ENCODE assay signal across 8 mouse cellular contexts in the genomic region with DNA sequence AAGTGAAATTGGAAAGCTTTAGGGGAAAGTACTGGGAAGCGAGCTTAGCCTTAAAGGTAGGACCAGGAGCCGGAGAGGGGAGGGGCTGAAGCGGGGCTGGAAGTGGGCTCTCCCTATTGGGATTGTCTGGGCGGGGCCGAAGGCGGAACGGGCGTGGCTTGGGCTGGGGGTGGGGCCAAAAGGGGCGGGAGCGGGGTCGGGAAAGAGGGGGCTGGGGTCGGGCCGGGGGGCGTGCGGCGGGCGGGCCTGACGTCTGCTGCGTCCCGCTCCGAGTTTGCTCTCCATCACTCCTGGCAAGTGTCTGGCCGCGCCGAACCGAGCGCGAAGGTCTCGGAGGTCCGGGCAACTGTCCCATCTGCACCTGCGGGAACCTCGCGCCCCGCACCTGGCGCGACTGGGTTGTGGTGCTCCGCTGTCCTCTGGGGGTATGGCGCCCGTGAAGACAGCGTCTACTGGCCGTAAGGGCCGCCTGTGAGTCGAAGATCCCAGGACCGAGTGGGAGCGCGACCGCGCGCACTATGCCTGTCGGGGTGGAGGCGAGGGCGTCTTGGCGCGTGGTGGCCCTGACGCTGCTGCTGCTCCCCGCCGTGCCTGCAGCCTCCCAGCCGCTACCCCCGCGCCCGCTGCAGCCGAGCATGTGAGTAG. TPM values are rescaled to one million over a fixed set of nuclear protein-coding genes. Genes with fewer than 3 reads are reported as not detected.
DNase-seq lines count a peak whose midpoint lies in the region; ATAC-seq and TF ChIP-seq lines count a peak whose summit lies in the region.

TSS of gene Megf6 (plus strand) at position 225 of the 645 bp plus-strand sequence.

- under 1% methylated on average over 37 of the region's 61 CpGs for WGBS in heart, adult 2 months
- under 1% methylated on average over 50 of the region's 61 CpGs for WGBS in midbrain, postnatal 0 days

- no peak for ATAC-seq in midbrain, postnatal 0 days (ENCODE audit: low FRiP score)
- ATAC-seq in monocyte, adult 5-6 weeks (replicated peaks; ENCODE audit: insufficient number of reproducible peaks, low FRiP score, low TSS enrichment, poor library complexity, severe bottlenecking) = no peak

- no peak for TF ChIP-seq EP300 in heart, adult 2 months (IDR thresholded peaks at IDR 0.05; ENCODE audit: insufficient read depth, low read depth, low read length)

- DNase-seq in heart, adult 2 months = peak; percentile 61 to 63
- DNase-seq in heart, adult 11 months = no peak
- peak; percentile 85 for DNase-seq in embryo, embryonic 10 days (ENCODE audit: low spot score)
- peak; percentile 62 to 72 for DNase-seq in heart, postnatal 10 days
- peak; percentile 65 for DNase-seq in liver
- DNase-seq in midbrain, postnatal 0 days (ENCODE audit: low spot score) = peak; percentile 4
- no peak for DNase-seq in right cerebral cortex, postnatal 25 days

- no peaks in the 10 kb centered on the region for H3K4me1 ChIP-seq in heart, adult 2 months (ENCODE audit: control insufficient read depth, insufficient read depth, low read length)
- H3K4me1 ChIP-seq in midbrain, postnatal 0 days (ENCODE audit: insufficient read depth, low read length) = peaks cover 8% of the 10 kb centered on the region; the same call in 1 of the 2 replicates

- intact Hi-C loops in heart, adult 2 months (cut with DNase I) = no loop called here
- intact Hi-C loops in heart, postnatal 10 days (cut with DNase I) = no loop called here

- H3K36me3 ChIP-seq in heart, adult 2 months (ENCODE audit: control insufficient read depth, insufficient read depth, low read length) = no peaks in the 10 kb centered on the region
- no peaks in the 10 kb centered on the region for H3K36me3 ChIP-seq in midbrain, postnatal 0 days (ENCODE audit: insufficient read depth, low read length)

- H3K9me3 ChIP-seq in midbrain, postnatal 0 days (ENCODE audit: low read length) = no peaks in the 10 kb centered on the region

- no peak for TF ChIP-seq POLR2A in heart, adult 2 months (IDR thresholded peaks at IDR 0.05; ENCODE audit: insufficient read depth, low read depth, low read length)

- H3K4me3 ChIP-seq in heart, adult 2 months = peak within 1 kb of the TSS; percentile 57
- H3K4me3 ChIP-seq in midbrain, postnatal 0 days (ENCODE audit: low read depth, low read length) = peak within 1 kb of the TSS; percentile 42

- no peak for TF ChIP-seq CTCF in heart, adult 2 months (IDR thresholded peaks at IDR 0.05)
- TF ChIP-seq CTCF in midbrain, postnatal 0 days (IDR thresholded peaks at IDR 0.05) = no peak

- H3K4me2 ChIP-seq in midbrain, postnatal 0 days (ENCODE audit: low read depth, low read length, poor library complexity, severe bottlenecking) = peak within 1 kb of the TSS; percentile 95

- H3K79me2 ChIP-seq in heart, adult 2 months (replicated peaks; ENCODE audit: control insufficient read depth, insufficient read depth, low read length) = no peaks in the 10 kb centered on the region

- peak within 1 kb of the TSS; percentile 60 for H3K9ac ChIP-seq in heart, adult 2 months (ENCODE audit: low read depth, low read length)
- peak within 1 kb of the TSS; percentile 14; the same call in 1 of the 2 replicates for H3K9ac ChIP-seq in midbrain, postnatal 0 days (replicated peaks; ENCODE audit: low read length, poor library complexity, severe bottlenecking)

- peak within 1 kb of the TSS; percentile 20; the same call in 1 of the 2 replicates for H3K27ac ChIP-seq in heart, adult 2 months
- no peak within 1 kb of the TSS for H3K27ac ChIP-seq in midbrain, postnatal 0 days (ENCODE audit: low read depth, low read length)

- peaks cover 10% of the 10 kb centered on the region; the same call in 1 of the 2 replicates for H3K27me3 ChIP-seq in heart, adult 2 months (ENCODE audit: control insufficient read depth, insufficient read depth, low read length)
- peaks cover 43% of the 10 kb centered on the region for H3K27me3 ChIP-seq in midbrain, postnatal 0 days (ENCODE audit: insufficient read depth, low read length)

RNA-seq across cellular contexts. Expression of gene Megf6, which starts in this region (rescaled TPM):
- 1 to 10 TPM; 4.1 to 4.9 TPM for total RNA-seq in heart, adult 2 months (2021)
- polyA plus RNA-seq in heart, adult 2 months (2012; rRNA removed) = 4.3 and 4.5 TPM in 2 replicates
- total RNA-seq in heart, postnatal 10 days (2021) = 10 to 100 TPM; 33.8 to 41.5 TPM
- total RNA-seq in midbrain, postnatal 0 days (2014; rRNA removed) = 39.4 and 68.0 TPM in 2 replicates
- 12.1 and 15.4 TPM in 2 replicates for polyA plus RNA-seq in midbrain, postnatal 0 days (2015; fragmentation: Nextera tagmentation; extraction: Ambion mirVana)
- not detected in 3 replicates for total RNA-seq in monocyte, adult 5-6 weeks (2017)

Comparison
In these comparisons a context has a peak if more than half of its experiments do, and no peak if none do; other contexts are left out.
1. DNase-seq: peak in heart, adult 2 months (2 of 2), embryo, embryonic 10 days (single experiment), heart, postnatal 10 days (2 of 2), liver (single experiment) and midbrain, postnatal 0 days (single experiment); none in heart, adult 11 months (single experiment) and right cerebral cortex, postnatal 25 days (single experiment).